Mouse (Mus musculus) embryonic facial prominence, embryonic 15.5 days (tissue): ENCODE measurements around the gene Acvr2a. TPM values are rescaled to one million over a fixed set of nuclear protein-coding genes. Genes with fewer than 3 reads are reported as not detected.

ENCODE experiments used
- ATAC-seq: fragments of 200-750 bp; cut with Nextera tagmentation; 2 replicates; pipeline ENCODE4 v1.8.0; 2017; ENCODE audit warnings: low read depth, moderate TSS enrichment; ENCODE audit not compliant: insufficient number of reproducible peaks, low FRiP score, low TSS enrichment
- H3K27ac ChIP-seq: fragments of 300-500 bp; sonication (generic); replicated peaks from 2 replicates; pipeline ENCODE4 v1.5.1; 2015; ENCODE audit warnings: mild to moderate bottlenecking, inconsistent platforms
- H3K27me3 ChIP-seq: fragments of 300-500 bp; sonication (generic); 2 replicates; pipeline ENCODE4 v1.6.1; 2015; ENCODE audit warnings: inconsistent platforms
- H3K36me3 ChIP-seq: fragments of 300-500 bp; sonication (generic); 2 replicates; pipeline ENCODE4 v1.6.1; 2015; ENCODE audit warnings: mild to moderate bottlenecking, inconsistent platforms
- H3K4me1 ChIP-seq: fragments of 300-500 bp; sonication (generic); 2 replicates; pipeline ENCODE4 v1.6.1; 2015; ENCODE audit warnings: inconsistent platforms
- H3K4me2 ChIP-seq: fragments of 300-500 bp; sonication (generic); replicated peaks from 2 replicates; pipeline ENCODE4 v1.6.1; 2015; ENCODE audit warnings: mild to moderate bottlenecking, inconsistent platforms
- H3K4me3 ChIP-seq: fragments of 300-500 bp; sonication (generic); replicated peaks from 2 replicates; pipeline ENCODE4 v1.5.1; 2015; ENCODE audit warnings: mild to moderate bottlenecking, inconsistent platforms
- H3K9ac ChIP-seq: fragments of 300-500 bp; sonication (generic); 2 replicates; pipeline ENCODE4 v1.6.1; 2015; ENCODE audit warnings: inconsistent platforms
- H3K9me3 ChIP-seq: fragments of 300-500 bp; sonication (generic); replicated peaks from 2 replicates; pipeline ENCODE4 v1.6.1; 2016; ENCODE audit warnings: inconsistent platforms
- WGBS: fragments of 180-500 bp; shearing (Covaris S2); methylation state at CpG from one replicate; pipeline ENCODE4 v1.1.7; 2015; 5-methylcytosine and 5-hydroxymethylcytosine counted together
- polyA plus RNA-seq: library from polyadenylated mRNA; unstranded; fragments of >200 nt; fragmentation: Nextera tagmentation; extraction: Ambion mirVana; gene quantifications from 2 replicates; pipeline ENCODE4 v1.2.1, GENCODE M21; 2015

The Acvr2a gene
- 17.3 and 18.1 TPM in 2 replicates for polyA plus RNA-seq

- Histone ChIP-seq H3K9me3 (no peaks in the 10 kb centered on the region), H3K9ac (peak within 1 kb of the TSS; percentile 87), H3K4me3 (peak within 1 kb of the TSS; percentile 76), H3K27me3 (no peaks in the 10 kb centered on the region), H3K4me1 (peaks cover 13% of the 10 kb centered on the region; the same call in 1 of the 2 replicates), H3K27ac (peak within 1 kb of the TSS; percentile 95), H3K4me2 (peak within 1 kb of the TSS; percentile 70), H3K36me3 (no peaks in the 10 kb centered on the region)
- peak; percentile 89 for ATAC-seq
- WGBS = under 1% methylated on average over 100 of the region's 105 CpGs
Observed at GRCm38 (mm10) chr2:48813371-48814222, at the start of gene Acvr2a. Gene Acvr2a (plus strand): TSS chr2:48814109.

GRCm38 (mm10) chr2:48766513-48766912, 47.4 kb upstream of the Acvr2a start:
- Histone ChIP-seq H3K4me3 (no peak overlapping the region), H3K9ac (no peak overlapping the region), H3K27me3 (no peaks in the 10 kb centered on the region), H3K36me3 (no peaks in the 10 kb centered on the region), H3K4me2 (no peak overlapping the region), H3K4me1 (no peaks in the 10 kb centered on the region), H3K27ac (no peak overlapping the region), H3K9me3 (no peaks in the 10 kb centered on the region)
- WGBS = 80% methylated on average over 5 of the region's 5 CpGs
- no peak for ATAC-seq

- Histone ChIP-seq H3K27me3 (no peaks in the 10 kb centered on the region), H3K4me3 (no peak overlapping the region), H3K4me1 (no peaks in the 10 kb centered on the region), H3K4me2 (no peak overlapping the region), H3K9ac (no peak overlapping the region), H3K36me3 (no peaks in the 10 kb centered on the region), H3K27ac (no peak overlapping the region), H3K9me3 (no peaks in the 10 kb centered on the region)
- no peak for ATAC-seq
- WGBS = 75% methylated on average over 2 of the region's 2 CpGs
Observed at GRCm38 (mm10) chr2:48767778-48768177, 46.1 kb upstream of the Acvr2a start.

GRCm38 (mm10) chr2:48768219-48768618, 45.7 kb upstream of the Acvr2a start:
- H3K4me3 ChIP-seq = no peak overlapping the region
- no peak overlapping the region for H3K27ac ChIP-seq
- H3K9ac ChIP-seq = no peak overlapping the region
- H3K9me3 ChIP-seq = no peaks in the 10 kb centered on the region
- no peaks in the 10 kb centered on the region for H3K27me3 ChIP-seq
- H3K36me3 ChIP-seq = no peaks in the 10 kb centered on the region
- 80% methylated on average over 2 of the region's 2 CpGs for WGBS
- H3K4me1 ChIP-seq = no peaks in the 10 kb centered on the region
- H3K4me2 ChIP-seq = no peak overlapping the region
- ATAC-seq = no peak

GRCm38 (mm10) chr2:48770100-48770499, 43.8 kb upstream of the Acvr2a start:
- H3K36me3 ChIP-seq = no peaks in the 10 kb centered on the region
- no peaks in the 10 kb centered on the region for H3K9me3 ChIP-seq
- no peak overlapping the region for H3K4me3 ChIP-seq
- H3K4me1 ChIP-seq = no peaks in the 10 kb centered on the region
- no peaks in the 10 kb centered on the region for H3K27me3 ChIP-seq
- no peak overlapping the region for H3K4me2 ChIP-seq
- 85% methylated on average over 7 of the region's 7 CpGs for WGBS
- H3K9ac ChIP-seq = no peak overlapping the region
- no peak overlapping the region for H3K27ac ChIP-seq
- no peak for ATAC-seq

GRCm38 (mm10) chr2:48770634-48771033, 43.3 kb upstream of the Acvr2a start:
- 75% methylated on average over 3 of the region's 3 CpGs for WGBS
- H3K9me3 ChIP-seq = no peaks in the 10 kb centered on the region
- no peak overlapping the region for H3K4me3 ChIP-seq
- no peak for ATAC-seq
- no peaks in the 10 kb centered on the region for H3K4me1 ChIP-seq
- H3K4me2 ChIP-seq = no peak overlapping the region
- no peaks in the 10 kb centered on the region for H3K27me3 ChIP-seq
- no peaks in the 10 kb centered on the region for H3K36me3 ChIP-seq
- no peak overlapping the region for H3K9ac ChIP-seq
- no peak overlapping the region for H3K27ac ChIP-seq

GRCm38 (mm10) chr2:48775281-48775680, 38.6 kb upstream of the Acvr2a start:
- Histone ChIP-seq H3K4me1 (no peaks in the 10 kb centered on the region), H3K9me3 (no peaks in the 10 kb centered on the region), H3K36me3 (no peaks in the 10 kb centered on the region), H3K27me3 (no peaks in the 10 kb centered on the region), H3K4me2 (no peak overlapping the region), H3K9ac (no peak overlapping the region), H3K4me3 (no peak overlapping the region), H3K27ac (no peak overlapping the region)
- ATAC-seq = no peak
- 83% methylated on average over 3 of the region's 3 CpGs for WGBS

- ATAC-seq = no peak
- no peaks in the 10 kb centered on the region for H3K4me1 ChIP-seq
- H3K4me3 ChIP-seq = no peak overlapping the region
- no peak overlapping the region for H3K27ac ChIP-seq
- no peak overlapping the region for H3K4me2 ChIP-seq
- no peaks in the 10 kb centered on the region for H3K9me3 ChIP-seq
- no peaks in the 10 kb centered on the region for H3K36me3 ChIP-seq
- H3K27me3 ChIP-seq = no peaks in the 10 kb centered on the region
- H3K9ac ChIP-seq = no peak overlapping the region
- WGBS = 58% methylated on average over 3 of the region's 3 CpGs
Observed at GRCm38 (mm10) chr2:48788901-48789300, 25.0 kb upstream of the Acvr2a start.

- ATAC-seq = no peak; the same call in 1 of the 2 replicates
Observed at GRCm38 (mm10) chr2:48814223-48815038, 522 bp downstream of the Acvr2a start.

GRCm38 (mm10) chr2:48815039-48815590, 1.2 kb downstream of the Acvr2a start:
- H3K9me3 ChIP-seq = no peaks in the 10 kb centered on the region
- H3K4me1 ChIP-seq = peaks cover 13% of the 10 kb centered on the region; the same call in 1 of the 2 replicates
- H3K4me2 ChIP-seq = peak overlapping the region; percentile 70
- 2% methylated on average over 15 of the region's 15 CpGs for WGBS
- peak overlapping the region; percentile 87 for H3K9ac ChIP-seq
- peak overlapping the region; percentile 95 for H3K27ac ChIP-seq
- ATAC-seq = no peak
- H3K4me3 ChIP-seq = peak overlapping the region; percentile 76
- H3K36me3 ChIP-seq = no peaks in the 10 kb centered on the region
- H3K27me3 ChIP-seq = no peaks in the 10 kb centered on the region

More at GRCm38 (mm10) chr2:48814223-48815038, 522 bp downstream of the Acvr2a start:
- WGBS = under 1% methylated on average over 76 of the region's 76 CpGs
- H3K27ac ChIP-seq = peak overlapping the region; percentile 95
- H3K9ac ChIP-seq = peak overlapping the region; percentile 87
- no peaks in the 10 kb centered on the region for H3K27me3 ChIP-seq
- peak overlapping the region; percentile 70 for H3K4me2 ChIP-seq
- peaks cover 13% of the 10 kb centered on the region; the same call in 1 of the 2 replicates for H3K4me1 ChIP-seq
- H3K4me3 ChIP-seq = peak overlapping the region; percentile 76
- H3K9me3 ChIP-seq = no peaks in the 10 kb centered on the region
- no peaks in the 10 kb centered on the region for H3K36me3 ChIP-seq
